Mouse (Mus musculus): ENCODE data around the gene Dhrs1. TPM values are rescaled to one million over a fixed set of nuclear protein-coding genes. Genes with fewer than 3 reads are reported as not detected.

Gene Dhrs1
- polyA plus RNA-seq, 1 experiment from 2014 or later, result 98.6 TPM

DNA sequence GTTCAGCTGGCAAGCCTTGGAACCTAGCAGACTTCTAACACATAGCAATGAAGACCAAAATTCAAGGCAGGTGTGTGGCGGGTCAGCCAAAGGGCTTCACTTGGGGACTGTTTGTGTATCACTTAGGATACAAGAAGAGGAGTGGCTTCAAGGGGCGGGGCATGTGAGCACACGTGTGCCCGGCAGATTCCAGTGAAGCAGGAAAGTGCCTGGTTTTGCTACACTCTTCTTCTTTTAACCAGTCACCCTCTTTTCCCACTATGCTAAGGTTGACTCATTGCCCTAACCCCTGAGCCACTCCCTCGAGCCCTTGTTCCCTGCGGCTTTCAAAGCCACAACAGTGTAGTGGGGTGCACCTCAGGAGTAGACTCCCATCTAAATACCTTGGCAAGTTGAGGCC, 30.6 kb downstream of the Dhrs1 start:
- DNase-seq, result no peak
- no peak overlapping the region for H3K27ac ChIP-seq (ENCODE audit: low read depth)

DNA sequence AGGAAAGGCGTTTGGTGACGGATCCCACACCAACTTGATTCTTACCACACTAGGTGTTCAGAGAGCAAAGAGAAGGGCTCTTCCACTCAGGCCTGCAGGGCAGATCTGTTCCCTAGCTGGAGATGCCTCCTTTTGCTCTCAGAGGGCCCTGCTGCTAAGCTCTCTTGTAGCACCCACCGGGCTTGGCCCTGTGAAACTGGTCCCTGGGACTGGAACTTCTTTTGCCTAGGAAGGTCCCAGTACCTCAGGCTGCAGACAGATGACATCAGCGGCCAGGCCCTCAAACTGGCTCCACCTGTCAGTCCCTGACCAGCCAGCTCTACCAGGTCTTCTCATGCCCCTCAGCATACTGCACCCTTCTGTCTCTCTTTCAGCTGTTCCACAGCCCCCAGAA, 31.8 kb downstream of the Dhrs1 start, which contains the start of gene Tgm1:
Gene Tgm1, minus strand, starts transcription at position 198 of the 394 bp plus-strand sequence.
- peak within 1 kb of the TSS; percentile 47 for H3K4me3 ChIP-seq (ENCODE audit: low read depth, low read length)
- peak; percentile 10 for ATAC-seq
- 0 out of 2 replicates have a peak, but pooled peaks cover 3% of the 10 kb centered on the region for H3K27me3 ChIP-seq (ENCODE audit: insufficient read depth, low read length)
- peak within 1 kb of the TSS; percentile 73 for H3K4me2 ChIP-seq (ENCODE audit: low read depth, low read length)
- no peaks in the 10 kb centered on the region for H3K9me3 ChIP-seq (ENCODE audit: low read length)
- peak within 1 kb of the TSS; percentile 50 for H3K9ac ChIP-seq (replicated peaks)
- TF ChIP-seq CTCF (IDR thresholded peaks at IDR 0.05; ENCODE audit: low read depth), result no peak
- no peak for TF ChIP-seq EP300 (IDR thresholded peaks at IDR 0.05; ENCODE audit: low read depth)
- 23% methylated on average over 4 of the region's 4 CpGs for WGBS (ENCODE audit: insufficient replicate concordance)
- H3K27ac ChIP-seq (ENCODE audit: low read depth), result peak within 1 kb of the TSS; percentile 57
- peaks cover 13% of the 10 kb centered on the region for H3K36me3 ChIP-seq (replicated peaks; ENCODE audit: insufficient read depth, low read length)
- no peak for DNase-seq
- peaks cover 28% of the 10 kb centered on the region for H3K4me1 ChIP-seq (ENCODE audit: insufficient read depth)

More for the DNA sequence above, 30.6 kb downstream of the Dhrs1 start:
- no peaks in the 10 kb centered on the region for H3K9me3 ChIP-seq (ENCODE audit: low read length)
- H3K27me3 ChIP-seq (ENCODE audit: insufficient read depth, low read length), result 0 out of 2 replicates have a peak, but pooled peaks cover 3% of the 10 kb centered on the region
- no peak overlapping the region for H3K4me2 ChIP-seq (ENCODE audit: low read depth, low read length)
- no peak overlapping the region for H3K9ac ChIP-seq (replicated peaks)
- no peak overlapping the region for H3K4me3 ChIP-seq (ENCODE audit: low read depth, low read length)
- H3K36me3 ChIP-seq (replicated peaks; ENCODE audit: insufficient read depth, low read length), result peaks cover 15% of the 10 kb centered on the region
- 27% methylated on average over 6 of the region's 6 CpGs for WGBS (ENCODE audit: insufficient replicate concordance)
- TF ChIP-seq CTCF (IDR thresholded peaks at IDR 0.05; ENCODE audit: low read depth) (no peak), EP300 (IDR thresholded peaks at IDR 0.05; ENCODE audit: low read depth) (no peak)
- H3K4me1 ChIP-seq (ENCODE audit: insufficient read depth), result peaks cover 28% of the 10 kb centered on the region
- ATAC-seq, result peak; percentile 58

DNA sequence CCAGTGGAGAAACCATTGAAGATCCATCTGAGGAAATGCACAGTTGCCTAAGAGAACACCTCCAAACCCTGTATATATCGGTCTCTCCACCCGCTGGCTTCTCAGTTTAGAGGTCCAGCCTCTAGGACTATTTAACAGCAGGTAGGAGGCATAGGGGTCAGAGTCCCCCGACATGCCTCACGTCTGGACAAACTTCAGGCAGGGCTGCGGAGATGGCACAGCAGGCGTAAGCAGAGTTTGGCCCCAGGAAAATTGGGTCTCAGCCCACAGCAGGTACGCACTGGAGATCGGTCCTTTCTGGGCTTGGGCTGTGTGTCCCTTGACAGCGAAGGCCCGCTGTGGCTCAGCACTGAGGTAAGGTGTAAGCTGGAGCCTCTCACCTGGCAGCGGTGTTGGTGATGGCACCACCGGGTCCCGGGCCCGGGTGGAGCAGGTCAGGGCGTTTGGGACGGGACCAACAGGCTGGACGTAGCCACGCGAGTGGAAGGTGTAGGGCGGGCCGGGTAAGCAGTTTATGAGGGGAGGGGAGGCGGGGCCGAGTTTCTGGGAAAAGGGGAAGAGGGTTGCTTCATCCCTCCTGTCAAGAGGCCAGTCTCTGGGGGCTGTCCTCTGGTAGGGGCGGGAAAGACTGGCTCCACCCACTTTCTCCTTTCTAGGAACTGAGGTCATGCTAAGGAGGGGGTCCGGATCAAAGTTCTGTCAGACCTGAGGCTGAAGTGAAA, 32.3 kb downstream of the Dhrs1 start:
- H3K27me3 ChIP-seq (ENCODE audit: insufficient read depth, low read length), result 0 out of 2 replicates have a peak, but pooled peaks cover 3% of the 10 kb centered on the region
- peak overlapping the region; percentile 47 for H3K4me3 ChIP-seq (ENCODE audit: low read depth, low read length)
- peak; percentile 47 for ATAC-seq
- H3K36me3 ChIP-seq (replicated peaks; ENCODE audit: insufficient read depth, low read length), result peaks cover 10% of the 10 kb centered on the region
- H3K4me1 ChIP-seq (ENCODE audit: insufficient read depth), result peaks cover 28% of the 10 kb centered on the region
- TF ChIP-seq EP300 (IDR thresholded peaks at IDR 0.05; ENCODE audit: low read depth) (no peak), CTCF (IDR thresholded peaks at IDR 0.05; ENCODE audit: low read depth) (no peak)
- no peaks in the 10 kb centered on the region for H3K9me3 ChIP-seq (ENCODE audit: low read length)
- WGBS (ENCODE audit: insufficient replicate concordance), result 12% methylated on average over 25 of the region's 25 CpGs
- H3K27ac ChIP-seq (ENCODE audit: low read depth), result peak overlapping the region; percentile 57
- peak overlapping the region; percentile 50 for H3K9ac ChIP-seq (replicated peaks)
- peak; percentile 70 for DNase-seq
- peak overlapping the region; percentile 73 for H3K4me2 ChIP-seq (ENCODE audit: low read depth, low read length)

DNA sequence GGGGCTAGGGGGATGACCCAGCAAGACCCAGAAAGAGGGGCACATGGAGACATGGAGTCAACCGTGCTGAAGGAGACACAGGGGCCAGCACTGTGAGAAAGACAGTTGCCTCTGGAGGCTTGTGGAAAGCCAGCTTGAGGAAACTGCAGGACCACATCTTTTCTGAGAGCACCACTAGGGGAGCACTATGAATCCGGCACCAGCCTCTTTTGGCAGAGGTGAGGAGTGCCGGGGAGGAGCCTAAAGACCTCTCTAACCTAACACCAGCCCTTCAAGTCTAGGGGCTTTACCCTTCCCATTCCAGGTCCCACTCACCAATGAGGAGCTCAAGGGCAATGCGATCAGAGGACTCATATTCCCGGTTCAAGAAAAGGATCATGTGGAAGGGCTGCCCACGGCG, 33.7 kb downstream of the Dhrs1 start:
- H3K36me3 ChIP-seq (replicated peaks; ENCODE audit: insufficient read depth, low read length), result no peaks in the 10 kb centered on the region; the same call in 1 of the 2 replicates
- no peak overlapping the region for H3K4me3 ChIP-seq (ENCODE audit: low read depth, low read length)
- 79% methylated on average over 7 of the region's 7 CpGs for WGBS (ENCODE audit: insufficient replicate concordance)
- H3K27ac ChIP-seq (ENCODE audit: low read depth), result no peak overlapping the region
- peaks cover 28% of the 10 kb centered on the region for H3K4me1 ChIP-seq (ENCODE audit: insufficient read depth)
- H3K9me3 ChIP-seq (ENCODE audit: low read length), result no peaks in the 10 kb centered on the region
- H3K4me2 ChIP-seq (ENCODE audit: low read depth, low read length), result no peak overlapping the region
- ATAC-seq (no peak), DNase-seq (no peak)
- TF ChIP-seq CTCF (IDR thresholded peaks at IDR 0.05; ENCODE audit: low read depth), result peak; percentile 28; the same call in 1 of the 2 replicates
- no peak for TF ChIP-seq EP300 (IDR thresholded peaks at IDR 0.05; ENCODE audit: low read depth)
- no peak overlapping the region for H3K9ac ChIP-seq (replicated peaks)
- H3K27me3 ChIP-seq (ENCODE audit: insufficient read depth, low read length), result 0 out of 2 replicates have a peak, but pooled peaks cover 3% of the 10 kb centered on the region

DNA sequence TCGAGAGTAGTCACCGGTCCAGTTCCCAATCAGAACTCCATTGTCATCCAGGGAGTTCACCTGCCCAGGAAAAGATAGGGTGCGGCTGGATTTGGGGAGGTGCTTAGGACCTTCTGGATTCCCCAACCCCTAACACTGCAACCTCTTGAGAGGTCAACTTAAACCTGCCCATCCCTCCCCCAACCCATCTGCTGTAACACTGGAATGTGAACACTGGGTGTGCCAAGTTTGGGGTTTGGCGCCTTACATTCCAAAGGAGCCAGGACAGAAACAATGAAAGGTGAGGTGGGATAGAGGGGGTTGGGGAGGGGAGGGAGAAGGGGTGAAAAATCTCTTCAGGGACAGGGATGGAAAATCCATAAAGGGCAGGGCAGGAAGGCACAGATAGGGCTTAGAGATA, 36.0 kb downstream of the Dhrs1 start:
- no peak for ATAC-seq
- H3K4me1 ChIP-seq (ENCODE audit: insufficient read depth), result peaks cover 30% of the 10 kb centered on the region

DNA sequence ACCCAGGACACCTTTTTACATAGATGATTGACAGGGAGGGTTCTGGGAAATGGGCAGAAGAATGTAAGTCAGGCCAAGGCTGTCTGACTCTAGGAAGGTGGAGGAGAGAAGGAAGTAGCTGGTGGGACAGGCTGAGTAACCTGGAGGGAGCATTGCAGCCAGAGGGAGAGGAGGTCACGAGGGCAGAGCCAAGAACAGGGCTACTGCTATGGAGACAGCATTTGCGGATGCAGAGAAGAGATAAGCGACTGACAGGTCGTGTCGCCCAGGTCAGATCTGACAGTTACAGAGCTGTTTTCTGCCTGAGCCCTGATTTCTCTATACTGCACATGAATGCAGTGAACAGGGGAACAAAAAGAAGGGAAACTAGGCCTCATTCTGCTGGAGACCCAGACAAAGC, 38.1 kb downstream of the Dhrs1 start:
- Histone ChIP-seq H3K27ac (ENCODE audit: low read depth) (no peak overlapping the region), H3K4me3 (ENCODE audit: low read depth, low read length) (no peak overlapping the region), H3K9me3 (ENCODE audit: low read length) (no peaks in the 10 kb centered on the region), H3K4me2 (ENCODE audit: low read depth, low read length) (no peak overlapping the region), H3K27me3 (ENCODE audit: insufficient read depth, low read length) (no peaks in the 10 kb centered on the region), H3K36me3 (replicated peaks; ENCODE audit: insufficient read depth, low read length) (peaks cover 6% of the 10 kb centered on the region; the same call in 1 of the 2 replicates), H3K4me1 (ENCODE audit: insufficient read depth) (peaks cover 13% of the 10 kb centered on the region), H3K9ac (replicated peaks) (no peak overlapping the region)
- WGBS (ENCODE audit: insufficient replicate concordance), result 44% methylated on average over 5 of the region's 5 CpGs
- no peak for DNase-seq
- ATAC-seq, result no peak
- TF ChIP-seq CTCF (IDR thresholded peaks at IDR 0.05; ENCODE audit: low read depth), result no peak

More for the DNA sequence above, 36.0 kb downstream of the Dhrs1 start:
- no peak overlapping the region for H3K27ac ChIP-seq (ENCODE audit: low read depth)
- H3K4me2 ChIP-seq (ENCODE audit: low read depth, low read length), result no peak overlapping the region
- H3K36me3 ChIP-seq (replicated peaks; ENCODE audit: insufficient read depth, low read length), result no peaks in the 10 kb centered on the region
- H3K27me3 ChIP-seq (ENCODE audit: insufficient read depth, low read length), result 0 out of 2 replicates have a peak, but pooled peaks cover 3% of the 10 kb centered on the region
- no peak overlapping the region for H3K4me3 ChIP-seq (ENCODE audit: low read depth, low read length)
- H3K9me3 ChIP-seq (ENCODE audit: low read length), result no peaks in the 10 kb centered on the region
- WGBS (ENCODE audit: insufficient replicate concordance), result 86% methylated on average over 4 of the region's 4 CpGs
- no peak overlapping the region for H3K9ac ChIP-seq (replicated peaks)
- DNase-seq, result no peak
- TF ChIP-seq EP300 (IDR thresholded peaks at IDR 0.05; ENCODE audit: low read depth) (no peak), CTCF (IDR thresholded peaks at IDR 0.05; ENCODE audit: low read depth) (no peak)
